Mouse (Mus musculus) heart, postnatal 36 days (tissue): Measurements from ENCODE around the gene Lcn12. TPM values are rescaled to one million over a fixed set of nuclear protein-coding genes. Genes with fewer than 3 reads are reported as not detected.

Experiments used
- DNase-seq, 2 experiments: peaks; one replicate each; pipeline ENCODE4 v3.0.0; 2021 to 2022
- intact Hi-C: fragments of 180-260 bp; cut with DNase I; formaldehyde crosslinking; loops from one replicate; pipeline ENCODE4 v1.15.1; 2025
- total RNA-seq, 2 experiments: library from RNA; stranded (reverse); gene quantifications; 2 replicates each; pipeline ENCODE4 v1.2.3; 2021

The Lcn12 gene
- not detected for total RNA-seq

DNA sequence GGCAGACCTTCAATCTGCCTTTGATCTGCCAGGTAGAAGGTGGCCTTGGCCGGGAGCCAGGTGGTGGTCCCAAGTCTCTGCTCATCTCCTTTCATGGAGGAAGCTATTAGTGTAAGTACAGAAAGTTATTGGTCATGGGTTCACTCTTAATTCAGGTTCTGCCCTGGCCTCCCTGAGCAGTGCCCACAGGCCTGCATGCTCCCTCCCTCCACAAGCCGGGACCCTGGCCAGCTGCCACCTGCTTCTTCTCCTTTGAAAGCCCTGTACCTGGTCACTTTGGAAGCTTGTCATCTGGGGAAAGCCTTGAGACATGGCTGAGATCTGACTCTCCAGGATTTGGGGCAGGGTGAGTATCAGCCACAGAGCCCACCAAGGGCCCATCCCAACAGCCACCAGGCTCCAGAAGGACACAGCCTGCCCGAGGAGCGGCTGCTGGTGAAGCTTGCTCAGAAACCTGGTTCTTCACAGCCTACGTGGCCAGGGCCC, at the start of gene Lcn12:
Gene Lcn12 (minus strand): TSS at position 436 of the 486 bp plus-strand sequence.
- no peak for DNase-seq
- intact Hi-C loops, result no loop called here

DNA sequence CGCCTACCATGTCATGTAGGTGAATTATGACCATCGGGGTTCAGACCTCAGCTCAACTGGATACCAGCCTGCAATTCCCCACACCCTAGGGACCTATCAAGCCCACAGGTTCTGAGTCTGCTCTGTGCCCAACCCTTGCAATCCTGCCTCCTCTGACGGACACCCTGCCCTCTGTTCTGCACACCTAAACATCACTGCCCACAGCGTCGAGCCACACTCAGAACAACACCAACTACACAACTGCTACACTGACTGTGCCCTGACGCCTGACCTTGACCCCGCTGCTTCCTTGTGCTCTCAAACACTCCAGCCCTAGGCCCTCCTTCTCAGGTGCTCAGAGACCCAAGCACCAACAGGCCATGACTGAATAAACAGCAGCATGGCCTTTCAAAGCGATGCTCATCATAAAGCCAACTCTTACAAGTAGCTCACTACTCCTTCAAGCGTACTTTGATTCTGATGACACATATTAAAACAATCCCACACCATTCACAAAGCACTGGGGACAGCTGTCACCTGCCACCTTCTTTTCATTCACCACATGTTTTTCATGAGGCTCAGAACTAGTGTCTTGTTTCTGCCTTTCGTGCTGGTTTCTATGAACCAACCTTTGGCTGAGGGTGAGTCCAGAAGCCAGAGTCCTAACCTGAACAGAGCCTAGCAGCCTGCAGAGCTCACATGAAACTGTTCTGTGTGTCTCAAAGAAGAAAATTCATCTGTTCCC, 48.1 kb upstream of the Lcn12 start:
- intact Hi-C loops, result no loop called here
- no peak for DNase-seq

DNA sequence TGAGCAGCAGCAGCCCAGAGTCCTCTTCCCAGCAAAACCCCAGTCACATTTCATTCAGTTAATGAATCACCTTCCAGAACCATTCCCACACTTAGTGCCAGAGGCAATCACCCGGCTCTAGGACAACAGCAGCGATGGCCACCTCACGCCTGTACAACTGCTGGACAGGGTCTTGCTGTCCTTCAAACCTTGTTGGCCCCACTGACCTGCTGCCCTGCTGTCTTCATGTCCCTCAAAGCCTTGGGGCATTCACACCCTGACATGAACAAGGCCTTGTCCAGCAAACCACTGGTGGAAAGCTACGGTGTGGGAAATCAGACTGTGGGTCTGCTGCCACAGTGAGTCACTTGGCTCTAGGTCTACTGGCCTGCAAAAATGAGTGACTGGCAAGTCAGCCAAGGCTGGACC, 46.8 kb upstream of the Lcn12 start:
- intact Hi-C loops, result no loop called here
- no peak for DNase-seq

DNA sequence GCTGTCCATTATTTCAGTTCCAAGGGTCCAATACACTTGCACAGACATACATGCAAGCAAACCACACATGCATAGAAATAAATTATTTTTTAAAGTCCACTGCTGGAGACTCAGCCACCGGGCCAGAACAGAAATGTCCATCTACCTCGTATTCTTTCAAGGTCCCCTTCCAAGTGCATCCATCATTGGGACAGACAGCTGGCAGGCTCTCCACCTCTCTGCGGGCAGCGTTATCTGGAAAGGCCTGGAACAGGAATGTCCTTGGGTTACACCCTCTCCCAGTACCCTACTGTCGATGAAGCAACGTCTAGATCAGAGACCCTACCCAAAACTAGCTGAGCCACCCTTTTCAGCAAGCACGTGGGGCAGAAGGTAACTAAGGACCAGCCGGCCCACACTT, 42.8 kb upstream of the Lcn12 start:
- DNase-seq, result no peak
- intact Hi-C loops, result no loop called here

DNA sequence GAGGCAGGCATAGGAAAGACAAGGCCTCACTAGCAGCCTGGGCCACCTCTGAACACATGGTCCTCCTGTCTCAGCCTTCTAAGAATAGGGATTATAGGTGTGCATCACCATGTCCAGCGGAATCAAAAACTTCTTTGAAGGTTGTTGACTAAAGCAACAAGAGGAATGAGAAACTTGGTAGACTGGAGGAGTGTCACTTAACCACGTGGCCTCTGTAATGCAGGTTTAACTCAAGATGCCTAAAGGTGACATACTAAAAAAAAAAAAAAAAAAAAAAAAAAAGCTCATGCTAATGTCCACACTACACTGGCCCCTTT, 41.1 kb upstream of the Lcn12 start:
- intact Hi-C loops, result no loop called here
- no peak for DNase-seq

DNA sequence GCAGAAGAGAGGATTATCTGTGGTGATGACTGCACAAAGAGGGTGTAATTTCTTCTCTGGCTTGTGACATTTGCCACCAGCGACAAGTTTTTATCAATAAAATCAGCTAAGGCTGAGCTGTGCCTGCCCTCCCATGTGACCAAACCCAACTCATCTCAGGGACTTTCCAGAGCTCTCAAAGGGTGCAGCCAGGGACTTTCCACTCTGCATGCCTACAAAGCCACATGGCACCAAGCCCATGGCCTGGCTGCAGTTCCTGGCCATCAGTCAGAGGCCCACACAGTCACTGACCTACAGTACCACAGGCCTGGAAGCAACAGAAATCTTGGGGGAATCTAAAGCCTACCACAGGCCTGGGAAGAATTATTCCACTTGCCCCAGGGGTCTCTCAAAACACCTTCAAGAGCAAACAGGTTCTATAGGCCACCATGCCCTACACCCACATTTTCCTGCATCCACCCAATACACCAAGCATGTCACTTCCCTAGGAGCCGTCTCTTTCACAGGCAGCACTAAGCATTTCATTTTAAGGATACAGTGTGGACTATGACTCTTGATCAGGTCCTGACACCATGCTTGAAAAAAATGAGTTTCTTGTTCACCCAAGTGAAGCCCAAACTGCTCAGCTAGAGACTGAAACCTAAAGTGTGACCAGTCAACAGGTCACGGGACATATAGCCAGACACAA, 40.6 kb upstream of the Lcn12 start:
- intact Hi-C loops, result no loop called here
- DNase-seq, result peak; percentile 81 to 83

DNA sequence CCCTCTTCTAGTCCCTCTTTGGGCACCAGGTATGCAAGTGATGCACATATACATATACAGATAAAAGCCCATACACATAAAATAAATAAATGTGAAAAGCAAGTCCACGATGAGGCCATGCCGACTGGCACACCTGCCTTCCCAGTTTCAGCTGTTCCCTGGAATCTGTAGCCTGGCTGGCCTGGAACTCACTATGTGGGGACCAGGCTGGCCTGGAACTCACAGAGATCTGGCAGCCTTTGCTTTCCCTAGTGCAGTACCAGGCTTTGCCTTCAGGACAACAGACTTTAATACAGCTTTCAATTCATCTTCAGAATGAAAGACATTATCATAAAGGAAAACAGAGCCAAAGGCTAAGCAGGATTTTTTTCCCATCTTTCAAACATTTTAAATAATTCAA, 40.0 kb upstream of the Lcn12 start:
- intact Hi-C loops, result no loop called here
- DNase-seq, result no peak

DNA sequence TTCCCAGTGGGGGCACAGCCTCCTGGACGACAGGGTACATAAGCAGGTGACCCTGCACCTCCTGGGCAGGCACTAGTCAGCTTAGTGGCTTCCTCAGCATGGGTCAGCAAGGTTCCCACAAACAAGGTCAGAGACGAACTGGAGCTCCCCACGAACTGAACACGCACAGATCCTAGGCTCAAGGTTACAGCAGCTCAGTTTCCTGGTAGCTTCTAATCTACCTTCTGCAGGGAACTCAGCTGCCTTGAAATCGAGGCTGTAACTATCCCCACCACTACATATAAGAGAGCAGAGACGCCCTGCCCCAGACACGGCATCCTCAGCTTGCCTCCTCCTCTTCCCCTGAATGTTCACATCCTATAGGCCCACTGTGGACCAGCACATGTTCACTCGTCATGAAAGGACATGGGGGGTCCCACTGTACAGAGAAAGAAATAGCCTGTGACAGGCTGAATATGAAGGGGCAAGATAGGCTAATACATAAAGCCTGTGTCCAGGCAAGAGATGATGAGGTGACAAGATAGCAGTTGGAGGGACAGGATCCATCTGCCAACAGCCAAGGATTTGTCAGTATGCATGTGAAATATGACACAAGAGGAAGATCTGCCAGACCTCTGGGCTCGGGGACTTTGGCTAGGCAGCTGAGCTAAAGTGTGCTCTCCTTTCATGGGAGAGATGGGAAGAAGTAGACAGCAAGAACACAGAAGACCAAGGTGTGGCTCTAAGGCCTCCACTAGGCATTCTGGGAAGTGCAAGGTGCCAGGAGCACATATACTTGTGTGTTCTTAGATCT, 33.0 kb upstream of the Lcn12 start:
- no peak for DNase-seq
- intact Hi-C loops, result no loop called here

DNA sequence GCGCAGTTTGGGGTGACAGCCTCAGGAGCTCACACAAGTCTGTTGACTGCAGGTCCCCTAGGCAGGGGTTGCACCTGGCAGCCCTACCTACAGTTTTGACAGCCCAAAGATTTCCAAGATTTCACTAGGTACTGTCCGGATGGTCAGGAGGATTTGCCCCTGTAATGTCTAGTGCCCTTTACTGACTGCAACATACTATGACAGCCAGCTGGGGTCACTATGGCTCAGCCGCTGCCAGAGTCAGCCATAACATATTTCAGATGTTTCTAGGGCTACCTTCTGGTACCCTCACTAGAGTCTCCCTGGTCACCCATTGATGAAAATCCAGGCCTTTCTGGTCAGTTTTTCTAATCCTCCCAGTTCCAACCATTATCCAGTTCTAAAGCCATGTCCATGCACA, 16.2 kb upstream of the Lcn12 start:
- intact Hi-C loops, result loop anchor here (1.0 kb wide), 1 partner anchor 41 kb away; no protein-coding TSS in a partner anchor
- DNase-seq, result no peak

DNA sequence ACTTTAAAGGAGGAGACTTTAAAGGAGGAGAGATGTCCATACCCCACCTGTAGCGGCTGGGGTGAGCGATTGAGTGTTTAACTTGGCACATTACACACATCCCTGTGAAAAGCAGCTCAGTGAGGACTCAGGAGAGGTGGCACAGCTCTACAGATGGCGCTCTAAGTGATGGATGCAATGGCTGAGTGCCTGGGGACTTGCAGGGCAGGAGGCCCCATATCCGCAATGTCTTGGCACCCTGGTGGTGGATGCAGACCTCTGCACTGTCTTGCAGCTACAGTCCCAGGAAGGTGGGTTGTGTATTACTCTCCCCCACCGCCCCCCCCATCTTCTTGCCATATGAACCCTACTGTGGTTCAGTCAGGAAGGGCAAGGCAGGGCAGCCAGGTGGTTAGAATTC, 13.3 kb upstream of the Lcn12 start:
- intact Hi-C loops, result no loop called here
- DNase-seq, result no peak

DNA sequence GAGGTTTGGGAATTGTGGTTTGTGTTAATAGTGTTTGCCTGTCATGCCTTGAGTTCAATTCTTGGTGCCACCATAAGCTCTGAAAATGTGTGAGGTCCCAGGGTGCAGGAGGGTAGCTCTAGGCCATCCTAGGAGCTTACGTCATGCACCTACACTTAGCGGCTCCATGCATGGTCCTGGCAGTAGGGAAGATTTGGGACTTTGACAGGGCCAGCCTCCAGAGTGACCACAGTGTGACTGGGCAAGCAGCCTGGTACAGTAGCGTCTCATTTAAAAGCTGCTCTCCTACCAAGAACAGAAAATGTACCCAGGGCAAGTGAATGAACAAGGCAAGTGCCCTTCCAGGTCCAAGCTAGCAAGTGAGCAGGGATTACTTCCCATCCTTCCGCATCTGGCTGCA, 12.1 kb upstream of the Lcn12 start:
- intact Hi-C loops, result no loop called here
- DNase-seq, result no peak

DNA sequence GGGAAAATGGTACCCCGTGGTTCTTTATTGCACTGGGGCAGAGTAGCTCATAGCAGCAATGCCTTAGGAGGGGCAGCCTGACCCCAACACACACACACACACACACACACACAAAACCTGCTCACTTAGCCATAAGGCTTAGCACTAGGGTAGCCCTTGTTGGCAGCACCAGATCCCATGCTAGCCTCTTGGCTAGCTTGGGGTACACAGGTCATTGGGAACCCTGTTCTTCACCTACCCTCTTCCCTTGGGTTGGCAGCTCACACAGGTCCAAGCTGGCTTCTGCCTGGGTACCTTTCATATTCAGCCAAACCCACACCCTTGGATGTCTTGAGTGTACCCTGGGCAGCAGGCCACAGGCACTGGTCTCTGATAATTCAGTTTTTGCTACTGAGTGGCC, 11.3 kb upstream of the Lcn12 start:
- intact Hi-C loops, result loop anchor here (5.0 kb wide), 1 partner anchor 1397 kb away; the partner anchor contains the start of gene Surf6
- no peak for DNase-seq

DNA sequence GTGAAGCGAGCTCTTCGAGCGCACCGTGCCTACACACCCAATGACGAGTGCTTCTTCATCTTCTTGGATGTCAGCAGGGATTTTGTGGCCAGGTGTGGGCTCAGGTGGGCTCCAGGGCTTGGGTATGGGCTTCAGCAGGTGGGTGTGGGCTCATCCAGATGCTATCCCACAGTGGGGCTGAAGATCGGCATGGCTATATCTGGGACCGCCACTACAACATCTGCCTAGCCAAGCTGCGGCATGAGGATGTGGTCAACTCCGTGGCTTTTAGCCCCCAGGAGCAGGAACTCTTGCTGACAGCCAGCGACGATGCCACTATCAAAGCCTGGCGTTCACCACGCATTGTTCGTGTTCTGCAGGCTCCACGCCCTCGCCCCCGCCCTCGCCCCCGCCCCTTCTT, 10.8 kb upstream of the Lcn12 start:
- no peak for DNase-seq

DNA sequence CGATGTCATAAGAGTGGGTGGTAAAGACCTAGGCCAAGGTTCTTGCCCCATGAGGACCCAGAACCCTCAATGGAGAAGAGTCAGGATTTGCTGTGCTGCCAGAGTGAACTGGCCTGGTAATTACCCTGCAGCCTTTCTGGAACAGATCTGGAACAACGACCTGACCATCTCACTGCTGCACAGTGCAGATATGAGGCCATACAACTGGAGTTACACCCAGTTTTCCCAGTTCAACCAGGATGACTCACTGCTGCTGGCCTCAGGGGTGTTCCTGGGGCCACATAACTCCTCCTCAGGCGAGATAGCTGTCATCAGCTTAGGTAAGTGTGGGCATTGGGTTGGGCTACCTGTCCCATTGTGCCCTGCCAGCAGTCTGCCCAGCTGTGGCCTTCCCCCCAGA, 9.0 kb upstream of the Lcn12 start:
- no peak for DNase-seq
- intact Hi-C loops, result loop anchor here (5.0 kb wide), 1 partner anchor 1400 kb away; the partner anchor contains the start of gene Surf6

More for the DNA sequence above, 10.8 kb upstream of the Lcn12 start:
- intact Hi-C loops, result loop anchor here (5.0 kb wide), 1 partner anchor 1398 kb away; the partner anchor contains the start of gene Surf6

DNA sequence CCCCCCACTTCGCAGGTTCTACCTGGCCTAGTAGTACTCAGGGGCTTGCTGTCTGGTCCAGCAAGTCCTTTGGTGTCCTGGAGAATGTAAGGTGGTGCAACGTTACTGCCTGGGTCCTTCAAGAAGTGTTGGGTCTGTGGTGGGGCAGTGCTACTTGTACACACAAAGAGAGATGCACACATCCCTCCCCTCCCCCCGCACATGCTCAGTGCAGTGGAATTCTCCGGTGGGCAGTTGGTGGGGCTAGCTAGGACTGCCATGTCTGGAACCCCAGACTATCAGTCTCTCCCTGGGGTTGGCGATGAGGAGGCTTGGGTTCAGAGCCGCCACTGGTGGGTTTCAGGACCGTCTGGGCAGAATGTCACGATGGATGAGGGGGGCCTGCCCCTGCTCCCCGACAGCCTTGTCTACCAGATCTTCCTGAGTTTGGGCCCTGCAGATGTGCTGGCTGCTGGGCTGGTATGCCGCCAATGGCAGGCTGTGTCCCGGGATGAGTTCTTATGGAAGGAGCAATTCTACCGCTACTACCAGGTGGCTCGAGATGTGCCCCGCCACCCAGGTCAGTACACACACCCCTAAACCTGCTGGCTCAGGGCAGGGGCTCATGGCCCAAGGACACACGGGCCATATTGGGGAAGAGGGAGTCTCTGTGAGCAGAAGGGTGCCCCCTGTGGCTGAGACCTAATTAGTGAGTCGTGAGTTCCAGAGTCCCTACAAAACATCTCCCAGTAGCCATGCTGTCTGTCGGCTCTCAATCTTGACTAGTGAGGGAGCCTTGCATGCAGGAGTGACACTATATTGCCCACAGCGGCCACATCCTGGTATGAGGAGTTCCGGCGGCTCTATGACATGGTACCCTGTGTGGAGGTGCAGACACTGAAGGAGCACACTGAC, 8.1 kb upstream of the Lcn12 start, which contains the start of gene C8g:
Gene C8g (minus strand): TSS at position 127 of the 894 bp plus-strand sequence.
- DNase-seq, result no peak
- intact Hi-C loops, result loop anchor here (2.0 to 5.0 kb wide), 2 partner anchors 37 to 1400 kb away; partner anchors contain the start of gene Surf6

DNA sequence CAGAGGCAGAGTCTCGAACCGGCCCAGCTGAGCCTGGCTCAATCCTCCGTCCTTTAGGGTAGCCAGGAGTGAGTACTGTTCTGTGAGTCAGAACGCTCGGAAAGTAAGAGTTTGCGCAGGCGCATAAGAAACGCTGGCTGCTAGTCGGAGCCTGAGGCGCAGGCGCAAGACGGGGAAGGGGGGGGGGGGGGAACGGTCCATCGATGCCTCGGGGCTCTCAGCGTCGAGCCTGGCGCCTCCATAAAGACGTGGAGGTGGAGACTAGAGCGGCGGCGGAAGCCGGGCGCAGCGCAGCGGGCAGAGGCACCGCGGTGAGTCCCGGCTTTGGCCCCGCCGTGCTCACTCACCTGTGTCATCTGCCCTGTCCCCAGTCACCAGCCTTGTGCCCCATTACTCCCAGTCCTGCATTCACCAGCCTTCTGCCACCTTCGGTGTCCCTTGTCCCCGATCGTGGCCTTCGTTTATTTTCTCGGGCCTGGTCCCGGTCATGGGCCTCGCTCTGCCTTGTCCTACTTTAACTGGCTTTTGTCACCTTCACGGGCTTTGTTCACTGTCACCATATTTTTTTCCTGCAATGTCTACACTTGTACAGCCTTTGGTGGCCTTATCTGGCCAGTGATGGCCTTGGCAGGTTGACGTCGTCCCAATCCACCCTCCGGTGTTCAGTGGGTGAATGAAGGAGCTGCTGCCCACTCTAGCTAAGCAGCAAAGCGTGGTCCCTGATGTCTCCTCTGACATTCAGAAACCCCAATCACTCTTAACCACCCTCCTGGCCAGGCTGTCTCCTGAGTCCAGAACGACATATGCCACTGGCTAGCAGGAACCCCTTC, 7.1 kb upstream of the Lcn12 start, which contains the start of gene Fbxw5:
Gene Fbxw5 (plus strand): TSS at position 175 of the 830 bp plus-strand sequence.
- intact Hi-C loops, result loop anchor here (2.0 to 5.0 kb wide), 2 partner anchors 36 to 1402 kb away; partner anchors contain the start of gene Surf6
- peak; percentile 76 to 79 for DNase-seq

DNA sequence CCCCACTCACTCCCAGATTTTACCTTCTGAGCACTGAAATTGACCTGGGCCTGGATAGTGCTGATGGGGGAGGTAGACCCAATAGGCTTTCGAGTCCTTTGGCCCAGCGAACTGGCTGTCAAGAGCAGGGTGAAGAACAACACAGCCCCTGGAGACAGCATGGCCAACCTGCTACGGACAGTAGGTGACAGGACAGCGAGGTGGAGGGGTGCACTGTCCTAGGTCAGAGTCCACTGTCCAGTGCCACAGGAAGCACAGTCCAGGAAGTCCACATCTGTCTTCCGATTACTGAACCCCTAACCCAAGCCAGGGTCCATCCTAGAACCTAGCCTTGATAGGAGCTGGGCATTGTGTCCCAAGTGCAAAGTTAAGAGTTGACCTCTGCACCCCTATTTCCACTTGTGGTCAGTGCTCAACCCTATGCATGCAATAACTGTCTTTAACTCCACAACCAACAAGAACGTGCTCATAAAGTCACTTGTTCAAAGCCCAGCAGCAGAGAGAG, 6.4 kb upstream of the Lcn12 start:
- DNase-seq, result peak in 1 of 2 experiments; percentile 14

DNA sequence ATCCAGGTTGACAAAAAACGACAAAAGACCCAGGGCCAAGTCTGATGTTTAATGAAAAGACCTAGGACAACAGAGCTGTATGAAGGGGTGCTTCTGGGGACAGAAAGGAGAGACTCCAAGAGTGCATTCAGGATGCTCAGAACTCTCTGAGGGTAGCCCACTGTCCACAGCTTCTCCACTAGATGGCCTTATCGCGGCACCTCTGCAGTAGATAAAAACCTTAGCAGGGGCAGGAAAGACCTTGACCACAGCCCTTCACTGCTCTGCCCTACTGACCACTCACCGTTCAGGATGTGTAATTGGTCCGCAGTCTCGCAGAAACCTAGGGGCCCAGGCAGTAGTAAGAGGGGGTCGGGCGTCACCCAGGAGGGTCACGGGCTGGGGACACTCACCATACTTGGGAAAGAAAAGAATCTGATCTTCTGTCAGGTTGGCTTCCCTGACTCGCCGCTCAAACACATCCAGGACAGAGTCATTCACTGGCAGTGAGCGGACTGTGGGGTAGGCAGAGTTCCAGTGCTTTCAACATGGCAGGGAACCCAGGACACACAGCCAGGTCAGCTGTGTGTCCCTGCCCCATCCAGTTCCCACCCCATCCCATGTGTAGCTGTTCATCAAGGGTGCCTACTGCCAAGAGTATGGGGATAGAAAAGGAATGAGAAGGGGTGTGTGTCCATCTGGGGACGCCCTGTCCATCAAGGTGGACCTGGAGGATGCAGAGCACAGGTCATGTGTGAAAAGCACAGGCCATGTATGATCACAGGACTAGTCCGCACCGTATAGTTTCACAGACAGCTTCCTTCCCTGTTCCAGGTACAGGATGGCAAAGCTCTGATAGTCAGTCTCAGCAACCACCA, 5.1 kb upstream of the Lcn12 start:
- intact Hi-C loops, result loop anchor here (5.0 kb wide), 1 partner anchor 72 kb away; the partner anchor contains the start of gene Abca2
- no peak for DNase-seq

More for the DNA sequence above, 6.4 kb upstream of the Lcn12 start:
- intact Hi-C loops, result loop anchor here (2.0 to 5.0 kb wide), 2 partner anchors 35 to 1402 kb away; partner anchors contain the start of gene Surf6
